Mouse (Mus musculus) embryonic facial prominence, embryonic 10.5 days (tissue): ENCODE measurements around the gene Ajap1. TPM values are rescaled to one million over a fixed set of nuclear protein-coding genes. Genes with fewer than 3 reads are reported as not detected.

Source experiments
- DNase-seq: peaks from one replicate; pipeline ENCODE4 v3.0.0-alpha.2; 2017; ENCODE audit warnings: low spot score
- H3K27ac ChIP-seq: fragments of 300-500 bp; sonication (generic); replicated peaks from 2 replicates; pipeline ENCODE4 v1.5.1; 2016; ENCODE audit warnings: mild to moderate bottlenecking
- H3K27me3 ChIP-seq: fragments of 300-500 bp; sonication (generic); replicated peaks from 2 replicates; pipeline ENCODE4 v1.6.1; 2016; ENCODE audit warnings: low read depth, mild to moderate bottlenecking; ENCODE audit not compliant: poor library complexity, severe bottlenecking
- H3K36me3 ChIP-seq: fragments of 300-500 bp; sonication (generic); replicated peaks from 2 replicates; pipeline ENCODE4 v1.6.1; 2016; ENCODE audit warnings: mild to moderate bottlenecking, moderate library complexity
- H3K4me1 ChIP-seq: fragments of 300-500 bp; sonication (generic); 2 replicates; pipeline ENCODE4 v1.6.1; 2016
- H3K4me3 ChIP-seq: fragments of 300-500 bp; sonication (generic); 2 replicates; pipeline ENCODE4 v1.5.1; 2016; ENCODE audit warnings: mild to moderate bottlenecking, moderate library complexity
- H3K9me3 ChIP-seq: fragments of 300-500 bp; sonication (generic); 2 replicates; pipeline ENCODE4 v1.6.1; 2016; ENCODE audit warnings: mild to moderate bottlenecking
- WGBS: fragments of 180-500 bp; shearing (Covaris S2); methylation state at CpG from one replicate; pipeline ENCODE4 v1.1.7; 2016; 5-methylcytosine and 5-hydroxymethylcytosine counted together
- polyA plus RNA-seq: library from polyadenylated mRNA; unstranded; fragments of >200 nt; fragmentation: Nextera tagmentation; extraction: Ambion mirVana; gene quantifications from 2 replicates; pipeline ENCODE4 v1.2.1, GENCODE M21; 2016

Ajap1 gene
- polyA plus RNA-seq, result 1.3 and 1.7 TPM in 2 replicates

GRCm38 (mm10) chr4:153482459-153483338 is at the start of gene Ajap1:
Gene Ajap1 (minus strand): TSS chr4:153482811.
- H3K27me3 ChIP-seq, result peaks cover 83% of the 10 kb centered on the region
- under 1% methylated on average over 111 of the region's 114 CpGs for WGBS
- DNase-seq, result peak; percentile 77
- H3K4me1 ChIP-seq, result peaks cover 71% of the 10 kb centered on the region
- peak within 1 kb of the TSS; percentile 72 for H3K27ac ChIP-seq
- H3K36me3 ChIP-seq, result no peaks in the 10 kb centered on the region
- H3K4me3 ChIP-seq, result peak within 1 kb of the TSS; percentile 63
- H3K9me3 ChIP-seq, result no peaks in the 10 kb centered on the region

DNA sequence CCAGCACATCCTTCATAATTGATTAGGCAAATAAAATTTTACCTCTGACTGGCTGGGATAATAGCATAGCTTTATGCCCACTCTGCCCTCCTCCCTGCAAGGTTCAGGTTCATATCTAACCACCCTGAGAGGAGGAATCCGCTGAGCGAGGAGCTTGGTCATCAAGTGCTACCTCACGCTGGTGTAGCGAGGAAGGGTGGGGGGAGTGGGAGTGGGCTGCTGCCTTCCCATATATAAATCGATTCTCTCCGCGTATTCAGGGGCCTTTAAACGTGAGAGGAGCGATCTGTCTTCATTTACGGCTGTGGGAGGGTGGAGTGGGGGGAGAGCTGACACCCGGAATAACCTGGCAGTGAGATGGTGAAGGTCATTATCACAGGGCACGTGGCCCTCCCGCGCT is 47.9 kb upstream of the Ajap1 start:
- H3K9me3 ChIP-seq, result no peaks in the 10 kb centered on the region
- H3K4me1 ChIP-seq, result peaks cover 28% of the 10 kb centered on the region
- no peaks in the 10 kb centered on the region; the same call in 1 of the 2 replicates for H3K27me3 ChIP-seq
- H3K36me3 ChIP-seq, result no peaks in the 10 kb centered on the region
- H3K4me3 ChIP-seq, result no peak overlapping the region
- H3K27ac ChIP-seq, result no peak overlapping the region
- peak; percentile 20 for DNase-seq
- WGBS, result 72% methylated on average over 14 of the region's 14 CpGs

GRCm38 (mm10) chr4:153521601-153522000 is 39.0 kb upstream of the Ajap1 start:
- H3K27me3 ChIP-seq, result no peaks in the 10 kb centered on the region
- H3K4me1 ChIP-seq, result no peaks in the 10 kb centered on the region
- H3K9me3 ChIP-seq, result no peaks in the 10 kb centered on the region
- H3K4me3 ChIP-seq, result no peak overlapping the region
- H3K36me3 ChIP-seq, result no peaks in the 10 kb centered on the region
- 57% methylated on average over 1 of the region's 1 CpGs for WGBS
- no peak for DNase-seq
- no peak overlapping the region for H3K27ac ChIP-seq

- Histone ChIP-seq H3K27ac (no peak overlapping the region), H3K4me3 (no peak overlapping the region), H3K36me3 (no peaks in the 10 kb centered on the region), H3K9me3 (no peaks in the 10 kb centered on the region), H3K27me3 (no peaks in the 10 kb centered on the region), H3K4me1 (peaks cover 13% of the 10 kb centered on the region)
- DNase-seq, result no peak
- 96% methylated on average over 3 of the region's 3 CpGs for WGBS
Measured at GRCm38 (mm10) chr4:153519888-153520287, 37.3 kb upstream of the Ajap1 start.

GRCm38 (mm10) chr4:153519289-153519688 is 36.7 kb upstream of the Ajap1 start:
- Histone ChIP-seq H3K9me3 (no peaks in the 10 kb centered on the region), H3K36me3 (no peaks in the 10 kb centered on the region), H3K27ac (no peak overlapping the region), H3K27me3 (no peaks in the 10 kb centered on the region), H3K4me1 (peaks cover 13% of the 10 kb centered on the region), H3K4me3 (no peak overlapping the region)
- WGBS, result 80% methylated on average over 1 of the region's 1 CpGs
- no peak for DNase-seq

GRCm38 (mm10) chr4:153515786-153516185 is 33.2 kb upstream of the Ajap1 start:
- Histone ChIP-seq H3K9me3 (no peaks in the 10 kb centered on the region), H3K27ac (no peak overlapping the region; the same call in 1 of the 2 replicates), H3K4me1 (peaks cover 13% of the 10 kb centered on the region), H3K4me3 (no peak overlapping the region), H3K36me3 (no peaks in the 10 kb centered on the region), H3K27me3 (no peaks in the 10 kb centered on the region)
- WGBS, result 75% methylated on average over 10 of the region's 10 CpGs
- no peak for DNase-seq

DNA sequence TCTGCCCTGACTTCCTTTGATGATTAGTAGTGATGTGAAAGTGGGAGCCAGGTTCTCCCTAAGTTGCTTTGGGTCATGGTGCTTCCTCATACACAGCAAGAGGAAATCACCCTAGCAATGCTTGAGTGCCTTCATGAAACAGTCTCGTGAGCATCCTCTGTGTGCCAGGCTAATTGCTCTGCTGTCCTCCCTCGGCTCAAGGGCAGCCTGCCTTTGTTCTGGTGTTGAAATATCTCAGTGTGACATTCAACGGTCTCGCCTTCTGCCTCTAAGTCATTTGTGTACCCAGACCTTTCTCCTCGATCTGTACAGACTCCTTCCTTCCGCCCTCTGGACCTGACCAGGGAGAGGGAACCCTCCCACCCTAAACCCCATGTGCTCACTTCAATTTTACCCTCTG is 31.5 kb upstream of the Ajap1 start:
- Histone ChIP-seq H3K9me3 (no peaks in the 10 kb centered on the region), H3K36me3 (no peaks in the 10 kb centered on the region), H3K27ac (no peak overlapping the region), H3K4me3 (no peak overlapping the region), H3K4me1 (peaks cover 13% of the 10 kb centered on the region), H3K27me3 (no peaks in the 10 kb centered on the region)
- DNase-seq, result no peak
- 78% methylated on average over 6 of the region's 6 CpGs for WGBS

DNA sequence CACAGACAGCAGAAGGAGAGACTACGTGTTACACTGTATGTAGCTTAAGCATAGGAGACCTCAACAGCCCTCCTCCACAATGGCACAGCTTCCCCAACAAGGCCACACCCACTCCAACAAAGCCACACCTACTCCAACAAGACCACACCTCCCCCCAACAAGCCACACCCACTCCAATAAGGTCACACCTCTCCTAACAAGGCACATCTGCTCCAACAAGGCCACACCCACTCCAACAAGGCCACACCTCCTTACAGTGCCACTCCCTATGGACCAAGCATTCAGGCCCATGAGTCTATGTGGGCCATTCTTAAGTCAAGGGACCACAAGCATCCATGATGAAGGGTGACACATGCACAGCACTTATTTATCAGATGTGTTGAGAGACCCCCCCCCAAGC is 28.9 kb upstream of the Ajap1 start:
- Histone ChIP-seq H3K4me3 (no peak overlapping the region), H3K27me3 (no peaks in the 10 kb centered on the region), H3K27ac (no peak overlapping the region), H3K9me3 (peaks cover 3% of the 10 kb centered on the region; the same call in 1 of the 2 replicates), H3K36me3 (no peaks in the 10 kb centered on the region), H3K4me1 (peaks cover 13% of the 10 kb centered on the region)
- 88% methylated on average over 1 of the region's 1 CpGs for WGBS
- no peak for DNase-seq

DNA sequence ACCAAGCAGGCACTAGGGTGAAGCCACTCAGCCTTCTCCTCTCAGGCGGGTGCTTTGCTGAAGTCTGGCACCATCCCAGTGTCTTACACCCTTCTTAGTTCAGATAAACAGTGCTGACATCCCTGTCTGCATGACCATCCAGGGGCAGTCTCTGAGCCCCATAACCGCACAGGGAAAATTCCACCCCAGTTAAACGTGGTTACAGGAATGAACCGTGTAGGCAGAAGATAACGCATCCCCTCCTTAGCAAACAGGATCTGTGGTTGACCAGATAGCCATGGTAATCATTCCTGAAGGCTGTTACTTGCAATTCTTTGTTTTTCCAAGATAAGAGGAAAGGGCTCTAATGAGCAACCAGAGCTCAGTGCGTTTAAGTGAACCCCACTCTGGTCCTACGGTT is 19.3 kb upstream of the Ajap1 start:
- Histone ChIP-seq H3K4me3 (no peak overlapping the region), H3K4me1 (peaks cover 6% of the 10 kb centered on the region; the same call in 1 of the 2 replicates), H3K36me3 (no peaks in the 10 kb centered on the region), H3K27ac (no peak overlapping the region), H3K9me3 (0 out of 2 replicates have a peak, but pooled peaks cover 3% of the 10 kb centered on the region), H3K27me3 (no peaks in the 10 kb centered on the region)
- WGBS, result 90% methylated on average over 7 of the region's 7 CpGs
- no peak for DNase-seq

DNA sequence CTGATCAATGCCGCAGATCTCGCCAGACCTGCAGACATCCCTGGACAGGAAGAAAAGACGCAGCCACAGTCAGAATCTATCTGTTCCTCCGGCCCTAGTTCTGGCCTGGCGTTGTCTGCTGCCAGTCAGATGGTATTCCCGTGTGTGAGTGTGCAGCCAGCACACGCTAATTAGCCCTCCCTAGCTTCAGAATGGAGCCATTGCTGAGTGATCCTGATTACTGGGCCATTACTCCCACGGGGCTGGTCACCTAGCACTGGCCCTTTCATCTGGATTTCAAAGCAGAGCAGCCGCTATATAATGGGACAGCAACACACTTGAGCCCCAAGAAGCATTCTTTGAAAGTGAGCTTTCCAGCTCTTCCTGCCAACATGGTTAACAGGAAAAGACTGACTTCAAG is 9.8 kb upstream of the Ajap1 start:
- WGBS, result 72% methylated on average over 9 of the region's 9 CpGs
- no peak for DNase-seq
- H3K4me3 ChIP-seq, result no peak overlapping the region
- 0 out of 2 replicates have a peak, but pooled peaks cover 5% of the 10 kb centered on the region for H3K4me1 ChIP-seq
- H3K27ac ChIP-seq, result no peak overlapping the region
- H3K9me3 ChIP-seq, result no peaks in the 10 kb centered on the region
- no peaks in the 10 kb centered on the region for H3K36me3 ChIP-seq
- no peaks in the 10 kb centered on the region for H3K27me3 ChIP-seq

GRCm38 (mm10) chr4:153489116-153489515 is 6.5 kb upstream of the Ajap1 start:
- H3K4me3 ChIP-seq, result no peak overlapping the region
- no peak for DNase-seq
- no peak overlapping the region for H3K27ac ChIP-seq
- H3K27me3 ChIP-seq, result peaks cover 19% of the 10 kb centered on the region
- H3K36me3 ChIP-seq, result no peaks in the 10 kb centered on the region
- no peaks in the 10 kb centered on the region for H3K9me3 ChIP-seq
- 85% methylated on average over 8 of the region's 8 CpGs for WGBS
- H3K4me1 ChIP-seq, result peaks cover 17% of the 10 kb centered on the region

- Histone ChIP-seq H3K9me3 (no peaks in the 10 kb centered on the region), H3K27ac (no peak overlapping the region), H3K4me3 (no peak overlapping the region), H3K27me3 (peaks cover 51% of the 10 kb centered on the region), H3K36me3 (no peaks in the 10 kb centered on the region), H3K4me1 (peaks cover 41% of the 10 kb centered on the region)
- 30% methylated on average over 4 of the region's 4 CpGs for WGBS
- no peak for DNase-seq
Measured at GRCm38 (mm10) chr4:153485913-153486312, 3.3 kb upstream of the Ajap1 start.

DNA sequence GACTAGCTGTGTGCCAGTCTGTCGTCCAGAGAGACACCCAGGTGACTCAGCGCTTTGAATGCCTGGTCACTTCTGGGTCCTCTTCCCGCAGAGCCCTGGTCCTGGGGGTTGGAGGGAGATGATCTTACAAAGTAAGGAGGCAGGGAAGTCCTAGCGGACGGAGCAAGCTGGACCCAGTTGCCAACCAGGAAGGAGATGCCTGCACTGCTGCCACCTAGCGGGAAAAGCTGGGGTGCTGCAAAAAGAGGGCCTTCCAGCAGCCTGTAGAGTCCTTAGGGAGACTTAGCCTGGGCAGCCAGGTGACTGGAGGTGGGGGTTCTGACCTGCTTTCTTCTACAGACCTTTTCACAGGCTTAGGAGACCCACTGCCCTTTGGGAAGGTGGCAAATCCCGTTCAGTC is 1.8 kb upstream of the Ajap1 start:
- H3K36me3 ChIP-seq, result no peaks in the 10 kb centered on the region
- WGBS, result under 1% methylated on average over 7 of the region's 7 CpGs
- H3K27me3 ChIP-seq, result peaks cover 66% of the 10 kb centered on the region
- H3K4me1 ChIP-seq, result peaks cover 56% of the 10 kb centered on the region
- H3K27ac ChIP-seq, result no peak overlapping the region
- H3K4me3 ChIP-seq, result peak overlapping the region; percentile 63
- peak; percentile 85 for DNase-seq
- H3K9me3 ChIP-seq, result no peaks in the 10 kb centered on the region
